Mouse (Mus musculus): Measurements from ENCODE around the gene Car14.

GRCm38 (mm10) chr3:95902373-95902625, 2.2 kb downstream of the Car14 start:
- TF ChIP-seq POLR2A (IDR thresholded peaks at IDR 0.05; ENCODE audit: low read depth, low read length) (no peak), CTCF (IDR thresholded peaks at IDR 0.05; ENCODE audit: extremely low read depth, insufficient read length, insufficient replicate concordance, low read depth, low read length) (no peak)

Measured in small intestine, adult 2 months (tissue).